Mouse (Mus musculus) WW6 (cell line): Measurements from ENCODE around the gene Tgm5.
"Not testable (repeated sequence)": the region's sequence is repeated elsewhere in the genome, so short reads cannot be mapped to it uniquely, and the experiment has no call there.

ENCODE experiments used
- DNase-seq: peaks from one replicate; pipeline ENCODE4 v3.0.0-alpha.2; 2013; ENCODE audit warnings: low read depth, low spot score

Gene Tgm5

DNA sequence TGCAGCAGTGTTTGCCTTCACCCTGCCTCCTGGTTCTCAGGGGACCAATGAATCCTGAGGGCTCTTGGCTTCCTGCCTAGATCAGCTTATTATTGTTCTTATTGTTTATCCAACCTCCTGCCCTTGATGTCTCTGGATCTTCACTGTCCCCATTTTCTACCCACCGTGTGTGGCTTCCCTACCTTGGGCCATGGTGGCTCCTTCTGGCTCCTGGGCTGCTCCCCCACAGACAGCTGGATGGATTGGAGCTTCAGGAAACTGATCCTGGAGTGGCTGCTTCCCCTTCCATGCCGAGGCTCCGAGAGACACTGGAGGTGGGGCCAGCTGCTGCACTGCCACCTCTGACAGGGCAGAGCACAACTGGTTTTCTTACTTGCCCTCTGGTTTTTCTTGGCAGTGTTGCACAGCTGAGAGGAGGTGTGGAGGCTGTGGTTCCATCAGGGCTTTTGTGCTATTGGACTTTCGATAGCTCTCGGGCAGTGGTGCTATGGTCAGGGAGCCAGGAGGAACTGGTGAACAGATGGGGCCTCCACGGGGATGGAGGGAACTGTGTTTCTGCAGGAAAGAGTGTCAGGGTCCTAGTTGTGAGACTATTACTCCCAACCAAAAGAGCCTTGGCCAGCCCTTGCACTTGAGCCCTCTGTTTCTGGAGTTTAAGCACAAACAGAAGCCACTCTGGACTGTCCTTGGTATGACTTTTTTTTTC, at the start of gene Tgm5:
Gene Tgm5, minus strand, starts transcription at position 362 of the 706 bp plus-strand sequence.
- no peak for DNase-seq

DNA sequence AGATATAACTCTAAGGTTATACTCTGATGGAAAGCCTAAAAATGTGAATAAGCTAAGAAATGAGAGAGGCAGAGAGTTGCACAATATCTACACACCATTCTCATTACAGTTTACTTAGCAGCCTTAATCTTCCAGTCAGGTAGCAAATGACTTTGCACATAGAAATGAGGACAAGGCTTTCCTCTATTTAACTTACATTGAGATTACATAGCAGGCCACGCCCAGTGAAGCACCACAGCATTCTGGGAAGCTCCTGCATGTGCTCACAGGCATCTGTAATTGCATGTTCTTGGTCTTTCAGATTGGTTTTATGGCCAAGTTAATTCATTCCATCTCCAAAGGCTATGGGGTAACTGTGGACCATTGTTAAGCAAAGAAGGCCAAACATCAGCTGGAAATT, 47.2 kb upstream of the Tgm5 start:
- no peak for DNase-seq

DNA sequence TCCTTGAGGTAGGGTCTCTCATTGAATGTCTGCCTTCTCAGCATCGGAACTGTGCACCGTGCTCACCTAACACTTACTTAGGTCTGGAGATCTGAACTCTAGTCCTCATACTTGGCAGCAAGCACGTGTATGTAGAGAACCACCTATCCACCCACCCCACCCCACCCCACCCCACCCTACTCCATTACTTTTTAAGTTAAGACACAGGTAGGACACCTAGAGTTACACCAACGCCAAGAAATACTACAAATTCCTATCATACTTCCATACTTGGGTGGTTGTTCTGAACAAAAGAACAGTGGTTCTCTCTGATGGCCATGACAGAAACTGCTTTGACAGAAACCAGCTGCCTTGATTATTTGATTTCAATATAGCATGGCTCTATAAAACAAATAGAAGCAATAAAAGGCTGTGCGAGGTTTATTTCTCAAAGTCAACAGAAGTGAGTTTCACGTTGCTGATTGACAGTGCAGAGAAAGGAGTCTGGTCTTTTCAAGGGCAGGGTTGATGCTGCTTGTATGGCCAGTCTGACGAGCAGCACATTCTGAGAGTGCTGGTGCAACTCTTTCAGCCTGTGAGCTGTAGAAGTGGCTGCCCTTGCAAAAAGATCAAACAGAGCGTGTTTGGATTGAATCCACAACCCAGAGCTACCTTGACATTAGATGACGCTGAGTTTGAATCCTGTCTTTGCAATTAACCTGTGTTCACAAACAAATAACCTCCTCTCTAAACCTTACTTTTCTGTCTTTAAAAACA, 43.4 kb upstream of the Tgm5 start:
- no peak for DNase-seq

DNA sequence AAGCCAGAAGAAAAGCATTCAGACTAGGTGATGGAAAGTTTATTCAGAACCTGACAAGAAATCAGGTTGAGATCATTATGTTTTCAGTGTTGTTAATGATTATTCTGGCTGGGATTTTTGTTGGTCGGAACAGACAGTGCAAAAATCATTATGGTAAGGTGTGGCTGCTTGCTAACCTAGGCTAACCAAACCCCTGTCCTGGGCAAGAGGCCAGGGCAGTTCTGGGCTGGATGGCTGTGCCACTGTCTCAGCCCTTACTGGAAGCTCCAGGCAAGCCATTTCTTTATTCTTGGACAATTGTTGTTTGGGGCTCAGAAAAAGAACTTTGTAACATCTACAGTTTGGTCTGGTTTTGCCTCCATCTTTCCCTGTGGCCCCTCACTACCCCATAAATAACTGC, 41.9 kb upstream of the Tgm5 start:
- DNase-seq: no peak

DNA sequence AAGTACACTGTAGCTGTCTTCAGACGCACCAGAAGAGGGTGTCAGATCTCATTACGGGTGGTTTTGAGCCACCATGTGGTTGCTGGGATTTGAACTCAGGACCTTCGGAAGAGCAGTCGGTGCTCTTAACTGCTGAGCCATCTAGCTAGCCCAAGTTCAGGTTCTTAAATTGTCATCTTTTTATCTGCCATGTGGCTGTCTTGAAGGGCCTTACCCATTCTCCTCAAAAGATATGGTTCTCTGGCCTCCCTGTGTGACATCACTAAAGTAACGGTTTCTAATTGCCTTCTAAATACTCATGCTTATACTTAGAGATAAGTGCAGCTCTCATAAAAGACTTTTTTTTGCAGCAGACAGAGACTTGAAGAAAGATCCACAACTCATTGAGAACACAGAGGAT, 40.7 kb upstream of the Tgm5 start:
- not testable (repeated sequence) for DNase-seq

DNA sequence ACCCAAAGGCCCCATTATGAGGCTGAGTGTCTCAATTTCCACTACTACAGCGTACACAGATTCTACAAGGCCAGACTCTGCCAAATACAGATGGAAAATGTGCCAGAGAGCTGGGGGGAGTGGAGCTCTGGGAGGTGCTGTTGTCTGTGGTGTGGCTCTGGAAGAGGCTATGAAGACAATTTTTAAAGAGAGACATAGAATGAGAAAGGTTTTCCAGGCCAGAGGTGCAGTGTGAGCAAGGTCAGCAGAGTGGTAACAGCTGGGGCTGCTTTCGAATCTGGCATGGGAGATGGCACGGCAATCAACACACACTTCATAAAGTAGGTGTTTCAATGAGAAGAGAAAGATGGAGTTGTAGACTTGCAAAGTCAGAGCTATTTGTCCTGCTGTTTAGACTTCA, 33.6 kb upstream of the Tgm5 start:
- no peak for DNase-seq

DNA sequence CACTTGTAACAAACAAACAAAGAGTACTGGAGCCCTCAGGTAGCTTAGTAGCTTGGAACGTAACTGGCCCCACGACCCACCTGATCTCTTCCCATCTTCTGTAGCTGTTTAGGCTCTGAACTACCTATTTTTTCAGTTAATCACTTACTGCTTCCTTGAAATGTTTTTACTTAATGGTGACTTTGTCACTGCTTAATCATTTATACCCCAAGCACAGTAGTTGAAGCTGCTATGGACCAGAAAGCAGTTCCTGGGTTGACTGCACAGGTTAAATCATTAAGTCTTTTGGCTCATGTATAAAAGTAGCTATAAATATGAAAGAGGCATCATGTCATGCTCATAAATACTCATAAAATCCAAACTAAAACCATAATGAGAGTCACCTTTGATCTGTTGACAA, 29.8 kb upstream of the Tgm5 start:
- DNase-seq: no peak

DNA sequence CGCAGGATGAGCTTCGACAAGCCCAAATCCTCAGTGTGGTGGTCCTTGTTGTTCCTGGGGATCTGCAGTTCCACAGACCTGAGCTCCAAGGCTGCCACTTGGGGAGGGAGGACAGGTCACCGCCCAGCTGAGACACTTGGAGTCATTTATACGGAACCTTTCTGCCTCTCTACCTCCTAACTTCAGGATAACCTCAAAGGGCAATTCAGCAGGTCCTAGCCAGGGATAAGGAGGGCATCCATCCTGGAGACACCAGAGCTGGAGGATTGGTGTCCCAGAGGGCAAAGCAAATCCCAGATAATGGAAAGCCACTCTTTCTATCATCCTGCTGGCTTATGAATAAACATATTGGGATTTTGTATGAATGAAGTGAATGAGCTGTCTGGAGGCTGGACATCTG, 24.1 kb upstream of the Tgm5 start, which contains the start of gene Tgm7:
Gene Tgm7, minus strand, starts transcription at position 101 of the 400 bp plus-strand sequence.
- no peak for DNase-seq

DNA sequence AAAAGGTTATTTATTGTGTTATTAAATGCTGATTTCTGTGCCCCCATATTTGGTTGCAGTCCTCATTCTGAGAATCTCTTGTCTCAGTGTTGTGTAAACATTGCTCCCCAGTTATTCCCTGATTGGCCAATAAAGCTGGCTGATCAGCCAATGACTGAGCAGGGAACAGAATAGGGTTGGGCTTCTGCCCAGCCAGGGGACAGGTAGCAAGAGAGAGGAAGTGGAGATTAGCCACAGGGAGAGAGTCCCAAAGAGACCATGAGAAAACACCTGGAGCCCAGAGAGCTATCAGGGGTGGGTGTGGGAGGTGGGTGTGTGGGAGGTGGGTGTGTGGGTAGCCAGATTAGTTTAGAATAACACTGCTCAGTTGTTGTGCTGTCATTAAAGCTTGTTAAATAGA, 20.3 kb upstream of the Tgm5 start:
- no peak for DNase-seq

DNA sequence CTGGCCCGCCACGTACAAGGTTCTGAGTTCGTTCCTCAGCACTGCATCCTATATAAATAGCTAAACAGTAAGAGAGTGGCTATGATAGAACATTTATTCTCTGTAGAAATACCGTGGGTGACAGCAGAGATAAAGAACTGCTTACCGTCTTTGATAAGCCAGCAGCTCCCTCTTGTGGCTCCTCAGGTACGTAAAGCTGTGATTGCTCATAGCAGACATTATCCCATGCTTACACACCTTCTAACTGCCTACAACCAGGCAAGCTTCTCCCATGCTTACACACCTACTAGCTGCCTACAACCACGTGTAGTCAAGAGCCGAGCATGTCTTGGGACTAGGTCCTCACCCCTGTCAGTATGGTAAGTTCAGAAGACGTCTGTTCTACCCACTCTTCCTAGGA, 16.4 kb upstream of the Tgm5 start:
- peak; percentile 20 for DNase-seq

DNA sequence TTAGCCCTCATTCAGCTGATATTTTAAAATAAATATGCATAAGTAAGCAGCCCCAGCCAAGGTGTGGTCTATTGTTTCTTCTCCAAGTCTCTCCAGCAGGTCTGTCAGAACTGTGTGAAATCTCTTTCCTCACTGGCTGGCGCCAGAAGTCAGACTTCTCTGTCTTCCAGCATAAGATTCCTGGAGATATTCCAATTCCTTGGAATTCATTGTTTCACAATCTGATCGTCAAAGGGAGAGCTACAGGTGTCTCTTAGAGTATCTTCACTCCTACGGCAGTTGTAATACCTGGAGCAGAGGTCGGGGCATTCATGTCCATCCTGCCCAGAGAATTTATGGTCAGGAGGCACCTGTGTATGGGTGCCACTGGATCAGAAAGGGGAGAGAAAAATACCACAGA, 4.1 kb upstream of the Tgm5 start:
- no peak for DNase-seq

DNA sequence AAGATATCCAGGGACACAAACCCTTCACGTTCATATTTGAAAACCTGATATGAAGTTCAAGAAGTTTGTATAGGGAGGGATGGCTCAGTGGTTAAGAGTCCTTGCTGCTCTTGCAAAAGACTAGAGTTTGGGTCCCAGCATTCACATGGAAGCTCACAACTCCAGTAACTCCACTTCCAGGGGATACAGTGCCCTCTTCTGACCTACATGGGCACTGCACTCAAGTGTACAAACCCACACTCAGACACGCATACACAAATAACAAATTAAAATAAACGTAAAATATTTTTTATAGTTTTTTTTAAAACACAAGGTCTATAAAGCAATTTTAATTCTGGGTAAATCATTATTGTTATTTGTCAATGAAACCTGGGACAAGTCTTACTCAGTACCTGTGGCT, 2.9 kb upstream of the Tgm5 start:
- no peak for DNase-seq

DNA sequence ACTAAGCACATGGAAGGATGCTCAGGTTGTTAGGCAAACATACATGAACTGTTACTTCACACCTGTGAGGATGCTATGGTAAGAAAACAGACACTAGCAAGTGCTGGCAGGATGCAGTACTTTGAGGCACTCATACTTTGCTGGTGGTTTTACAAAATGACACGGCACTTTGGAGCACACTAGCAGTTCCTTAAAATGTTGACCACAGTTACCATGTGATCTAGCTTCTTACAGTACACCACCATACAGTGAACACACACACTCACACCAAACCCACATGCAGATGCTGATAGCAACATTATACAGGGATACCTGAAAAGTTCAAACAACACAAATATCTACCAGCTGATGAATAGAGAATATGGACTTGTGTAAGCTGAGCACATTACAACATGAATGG, 3.0 kb downstream of the Tgm5 start:
- no peak for DNase-seq

DNA sequence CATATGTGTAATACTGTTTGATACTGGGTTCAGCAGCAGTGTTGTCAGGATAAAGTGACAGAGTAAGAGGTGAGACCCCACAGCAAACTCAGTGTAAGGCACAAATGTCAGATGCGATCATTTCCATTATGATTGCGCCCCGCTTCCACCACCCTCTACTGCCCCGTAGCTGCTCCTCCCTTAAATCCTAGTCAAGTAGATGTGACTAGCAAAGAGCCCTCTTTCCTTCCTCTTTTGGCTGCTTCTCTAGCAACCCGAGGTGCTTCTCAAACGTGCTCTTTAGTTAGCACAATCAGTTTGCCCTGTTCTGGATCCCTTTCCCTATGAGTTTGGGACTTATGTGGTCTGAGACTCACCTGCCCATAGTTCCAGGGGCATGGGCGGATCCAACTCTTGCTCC, 10.9 kb downstream of the Tgm5 start:
- no peak for DNase-seq

DNA sequence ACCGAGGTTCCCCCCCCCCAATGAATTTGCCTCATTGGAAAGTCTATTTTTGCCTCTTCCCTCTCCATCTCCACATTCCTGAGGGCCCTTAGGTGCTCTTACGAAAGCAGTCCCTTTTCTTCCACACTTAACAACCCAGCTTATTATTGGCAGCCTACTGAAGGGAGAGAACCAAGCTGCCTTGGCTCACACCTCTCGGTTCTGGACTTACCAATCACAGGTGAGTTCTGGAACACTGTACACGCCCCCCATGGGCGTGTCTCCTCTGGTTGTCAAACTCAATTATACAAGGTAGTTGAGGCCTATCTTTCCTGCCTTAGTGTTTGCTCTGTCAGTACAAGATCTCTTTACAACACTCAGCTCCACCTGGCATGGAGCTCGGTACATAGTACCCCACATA, 13.8 kb downstream of the Tgm5 start:
- no peak for DNase-seq

DNA sequence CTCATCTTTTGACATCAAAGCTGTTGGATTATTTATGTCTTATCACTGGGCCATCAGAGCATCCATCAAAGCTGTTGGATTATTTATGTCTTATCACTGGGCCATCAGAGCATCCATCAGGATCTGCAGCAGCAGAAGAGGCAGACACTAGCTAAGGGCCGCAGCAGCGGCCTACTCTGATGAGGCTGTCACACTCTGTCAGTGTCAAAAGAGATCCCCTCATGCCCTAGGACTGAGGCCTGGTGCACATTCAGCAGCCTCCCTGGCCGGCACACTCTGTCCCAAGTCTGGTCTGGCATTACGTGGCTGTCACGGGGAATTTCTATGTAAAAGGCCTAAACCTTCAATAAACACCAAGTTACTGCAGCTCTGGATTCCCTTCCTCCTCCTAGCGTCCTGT, 16.1 kb downstream of the Tgm5 start:
- DNase-seq: no peak

DNA sequence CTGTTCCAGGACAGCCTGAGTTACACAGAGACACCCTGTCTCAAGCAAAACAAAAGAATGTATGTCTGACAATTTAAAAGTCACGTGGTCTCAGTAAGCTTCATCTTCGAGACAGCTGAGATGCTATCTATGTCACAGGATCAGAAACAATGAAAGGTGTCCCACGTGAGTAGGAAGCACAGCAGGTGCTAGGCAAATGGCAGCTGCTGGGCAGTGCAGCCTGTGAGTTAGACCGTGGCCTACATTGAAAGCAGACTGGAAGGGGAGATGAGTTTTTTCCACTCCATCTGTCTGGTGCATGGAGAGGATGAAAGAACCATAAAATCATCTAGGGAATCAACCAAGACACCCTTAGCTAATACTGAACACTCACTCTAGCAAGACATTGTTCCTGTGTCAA, 18.5 kb downstream of the Tgm5 start:
- DNase-seq: no peak

DNA sequence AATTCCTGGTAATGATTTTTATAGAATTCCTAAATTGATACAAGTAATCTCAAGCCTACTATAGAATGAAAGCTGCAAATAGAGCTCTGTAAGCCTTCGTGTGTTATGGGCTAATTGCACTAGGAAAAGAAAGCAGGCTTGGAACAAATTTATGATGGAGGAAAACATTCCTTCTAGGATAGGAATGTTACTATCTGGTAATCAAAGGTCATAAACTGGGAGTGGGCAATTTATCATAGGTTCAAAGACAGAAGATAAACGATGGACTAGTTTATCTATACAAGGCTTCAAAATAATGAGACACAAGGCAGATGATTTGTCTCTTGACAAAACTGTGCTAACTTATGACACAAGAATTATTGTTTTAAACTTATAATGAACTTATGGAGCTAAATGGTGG, 24.3 kb downstream of the Tgm5 start:
- no peak for DNase-seq

DNA sequence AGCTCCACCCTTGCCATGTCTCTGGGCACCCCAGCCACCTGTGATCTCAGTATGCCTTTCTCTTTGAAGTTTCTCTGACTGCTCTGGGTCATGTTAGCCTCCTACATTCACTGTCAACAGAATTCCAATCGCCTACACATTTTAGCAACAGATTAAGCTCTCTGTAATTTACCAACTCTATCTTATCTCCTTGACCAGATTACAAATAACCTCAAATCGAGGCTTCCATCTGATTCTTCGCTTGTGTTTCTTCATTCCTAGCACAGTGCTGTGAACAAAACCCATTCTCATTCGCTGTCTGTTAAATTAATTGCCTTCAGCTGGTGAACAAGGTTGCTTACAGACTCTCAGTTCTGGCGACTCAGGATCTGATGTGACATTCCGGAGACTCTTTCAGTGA, 27.6 kb downstream of the Tgm5 start:
- no peak for DNase-seq

DNA sequence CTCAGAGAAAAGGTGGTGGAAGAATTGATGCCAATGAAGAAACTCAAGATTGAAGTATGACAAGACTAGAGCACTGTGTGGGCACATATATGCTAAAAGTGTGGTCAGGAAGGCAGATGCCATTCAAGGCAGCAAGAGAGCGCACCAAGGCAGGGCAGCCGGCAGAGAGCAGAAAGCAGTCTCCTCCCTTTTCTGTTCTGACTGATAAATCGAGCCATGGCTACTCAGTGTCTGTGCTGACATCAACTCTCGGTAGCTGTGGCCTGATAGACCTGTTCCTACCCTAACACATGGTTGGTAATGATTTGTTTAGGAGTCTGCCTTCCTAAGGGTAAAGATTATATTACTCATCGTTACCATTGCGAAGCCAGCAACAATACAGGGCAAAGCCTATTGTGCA, 29.7 kb downstream of the Tgm5 start:
- DNase-seq: no peak

DNA sequence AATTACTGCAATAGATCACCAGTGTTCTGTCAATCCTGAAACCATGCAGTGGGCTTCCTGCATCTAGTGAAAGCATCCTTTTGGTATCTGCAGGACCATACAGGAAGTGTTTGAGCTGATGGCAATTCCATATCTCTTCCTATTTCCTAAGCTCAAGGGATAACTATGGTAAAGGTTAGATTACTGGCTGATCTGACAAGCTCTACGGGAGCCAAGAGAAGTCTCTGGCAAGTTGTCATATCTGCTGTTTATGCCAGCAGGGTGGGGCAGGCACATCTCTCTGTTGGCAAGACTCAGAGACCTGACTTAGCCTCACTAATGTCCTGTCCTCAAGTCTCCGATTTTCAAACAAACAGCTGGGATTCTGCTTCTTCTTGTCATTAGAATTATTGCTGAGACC, 31.6 kb downstream of the Tgm5 start:
- no peak for DNase-seq

DNA sequence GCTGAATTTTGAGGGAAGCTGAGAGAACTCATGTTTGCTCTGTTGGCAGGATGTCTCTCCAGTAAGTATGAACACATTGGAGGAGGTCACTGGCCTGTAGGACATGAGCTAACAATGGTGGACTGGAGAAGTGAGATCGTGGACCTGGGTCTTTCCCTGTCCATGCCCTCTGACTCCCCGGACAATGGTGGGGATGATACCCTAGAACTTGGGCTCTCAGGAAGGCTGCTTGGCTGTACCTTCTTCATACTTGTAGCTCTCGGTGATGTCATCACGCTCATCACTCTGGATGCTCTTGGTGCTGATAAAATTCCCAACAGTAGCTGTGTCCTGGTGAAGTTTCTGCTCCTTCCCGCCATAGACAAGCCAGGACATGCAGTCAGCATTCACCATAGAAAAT, 33.5 kb downstream of the Tgm5 start:
- no peak for DNase-seq

DNA sequence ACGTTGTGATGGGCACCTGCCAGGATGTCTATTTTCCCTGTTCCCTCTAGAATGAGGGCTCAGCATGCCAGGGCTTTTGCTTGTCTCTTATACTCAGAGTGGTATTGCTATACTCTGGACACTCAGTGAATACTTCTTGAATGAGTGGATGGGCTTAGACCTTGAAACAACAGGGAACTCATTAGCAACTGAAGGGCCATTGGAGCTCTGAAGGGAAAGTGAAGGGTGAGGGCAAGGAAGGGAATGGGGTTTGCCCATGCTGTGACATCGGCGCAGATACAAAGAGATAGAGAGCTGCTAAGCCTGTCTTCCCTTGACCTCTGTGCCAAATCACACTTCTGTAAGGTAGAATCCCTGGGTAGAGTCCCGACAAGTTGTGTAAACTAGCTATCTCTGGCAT, 40.0 kb downstream of the Tgm5 start:
- no peak for DNase-seq
